Mouse (Mus musculus) kidney, embryonic 15.5 days (tissue): ENCODE results near the gene Prune1. TPM values are rescaled to one million over a fixed set of nuclear protein-coding genes. Genes with fewer than 3 reads are reported as not detected.
A peak's percentile ranks its signal among the peaks of the same experiment; 100 is the strongest.

Source experiments
- ATAC-seq: fragments of 200-750 bp; cut with Nextera tagmentation; replicated peaks from 2 replicates; pipeline ENCODE4 v1.8.0; 2017; ENCODE audit warnings: moderate TSS enrichment; ENCODE audit not compliant: low FRiP score
- H3K27ac ChIP-seq: fragments of 300-500 bp; sonication (generic); 2 replicates; pipeline ENCODE4 v1.5.1; 2015; ENCODE audit warnings: mild to moderate bottlenecking, inconsistent platforms
- H3K27me3 ChIP-seq: fragments of 300-500 bp; sonication (generic); 2 replicates; pipeline ENCODE4 v1.6.1; 2015; ENCODE audit warnings: inconsistent platforms
- H3K36me3 ChIP-seq: fragments of 300-500 bp; sonication (generic); 2 replicates; pipeline ENCODE4 v1.6.1; 2015; ENCODE audit warnings: inconsistent platforms
- H3K4me1 ChIP-seq: fragments of 300-500 bp; sonication (generic); 2 replicates; pipeline ENCODE4 v1.6.1; 2015; ENCODE audit warnings: inconsistent platforms
- H3K4me2 ChIP-seq: fragments of 300-500 bp; sonication (generic); 2 replicates; pipeline ENCODE4 v1.6.1; 2015; ENCODE audit warnings: moderate library complexity, mild to moderate bottlenecking, inconsistent platforms
- H3K4me3 ChIP-seq: fragments of 300-500 bp; sonication (generic); replicated peaks from 2 replicates; pipeline ENCODE4 v1.5.1; 2015; ENCODE audit warnings: mild to moderate bottlenecking, inconsistent platforms
- H3K9ac ChIP-seq: fragments of 300-500 bp; sonication (generic); 2 replicates; pipeline ENCODE4 v1.6.1; 2015; ENCODE audit warnings: mild to moderate bottlenecking, inconsistent platforms
- H3K9me3 ChIP-seq: fragments of 300-500 bp; sonication (generic); replicated peaks from 2 replicates; pipeline ENCODE4 v1.6.1; 2016; ENCODE audit warnings: inconsistent platforms
- WGBS: fragments of 180-500 bp; shearing (Covaris S2); methylation state at CpG from one replicate; pipeline ENCODE4 v1.1.7; 2015; ENCODE audit warnings: mixed read lengths; 5-methylcytosine and 5-hydroxymethylcytosine counted together
- polyA plus RNA-seq: library from polyadenylated mRNA; unstranded; fragments of >200 nt; fragmentation: Nextera tagmentation; extraction: Ambion mirVana; gene quantifications from 2 replicates; pipeline ENCODE4 v1.2.1, GENCODE M21; 2015

Prune1 gene
- polyA plus RNA-seq, 1 experiment from 2014 or later = 22.5 TPM

DNA sequence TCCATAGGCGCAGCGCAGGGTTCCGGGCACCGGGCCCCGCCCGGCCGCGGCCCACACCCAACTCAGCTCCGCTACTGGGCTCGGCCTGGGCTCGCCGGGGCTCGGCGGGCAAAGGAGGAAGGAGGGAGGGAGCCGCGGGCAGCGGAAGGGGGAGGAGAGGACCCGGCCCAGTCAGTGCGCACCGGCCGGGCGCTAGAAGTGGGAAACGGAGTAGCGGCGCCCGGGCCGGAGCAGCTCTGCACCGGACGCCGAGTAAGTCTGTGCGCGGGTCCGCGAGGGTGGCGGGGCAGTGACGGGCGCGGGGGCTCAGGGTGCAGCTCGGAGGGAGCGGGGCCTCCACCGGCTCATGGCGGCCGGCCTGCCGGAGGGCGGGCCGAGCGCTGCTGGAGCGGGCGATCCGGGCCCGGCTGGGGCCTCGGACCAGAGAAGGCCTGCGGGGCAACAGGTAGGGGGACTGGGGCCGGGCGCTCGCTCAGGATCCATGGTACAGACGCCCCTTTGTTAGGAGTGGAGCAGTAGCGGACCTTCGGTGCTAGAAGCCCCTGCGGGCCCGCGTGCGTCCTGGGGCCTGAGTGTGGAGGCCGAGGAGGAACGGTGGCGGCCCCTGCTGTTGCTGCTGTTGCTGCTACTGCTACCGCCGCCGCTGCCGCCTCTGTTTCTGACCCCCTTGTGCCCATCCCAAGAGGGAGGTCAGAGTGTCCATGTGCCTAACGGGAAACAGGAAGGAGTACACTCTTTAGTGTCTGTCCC lies 33.4 kb upstream of the Prune1 start:
- peaks cover 51% of the 10 kb centered on the region for H3K4me1 ChIP-seq
- H3K27me3 ChIP-seq = no peaks in the 10 kb centered on the region
- peak overlapping the region; percentile 91 for H3K27ac ChIP-seq
- peaks cover 6% of the 10 kb centered on the region for H3K36me3 ChIP-seq
- WGBS = under 1% methylated on average over 71 of the region's 71 CpGs
- peak overlapping the region; percentile 80 for H3K4me3 ChIP-seq
- no peaks in the 10 kb centered on the region for H3K9me3 ChIP-seq
- H3K4me2 ChIP-seq = peak overlapping the region; percentile 87
- H3K9ac ChIP-seq = peak overlapping the region; percentile 95
- ATAC-seq = peak; percentile 93

DNA sequence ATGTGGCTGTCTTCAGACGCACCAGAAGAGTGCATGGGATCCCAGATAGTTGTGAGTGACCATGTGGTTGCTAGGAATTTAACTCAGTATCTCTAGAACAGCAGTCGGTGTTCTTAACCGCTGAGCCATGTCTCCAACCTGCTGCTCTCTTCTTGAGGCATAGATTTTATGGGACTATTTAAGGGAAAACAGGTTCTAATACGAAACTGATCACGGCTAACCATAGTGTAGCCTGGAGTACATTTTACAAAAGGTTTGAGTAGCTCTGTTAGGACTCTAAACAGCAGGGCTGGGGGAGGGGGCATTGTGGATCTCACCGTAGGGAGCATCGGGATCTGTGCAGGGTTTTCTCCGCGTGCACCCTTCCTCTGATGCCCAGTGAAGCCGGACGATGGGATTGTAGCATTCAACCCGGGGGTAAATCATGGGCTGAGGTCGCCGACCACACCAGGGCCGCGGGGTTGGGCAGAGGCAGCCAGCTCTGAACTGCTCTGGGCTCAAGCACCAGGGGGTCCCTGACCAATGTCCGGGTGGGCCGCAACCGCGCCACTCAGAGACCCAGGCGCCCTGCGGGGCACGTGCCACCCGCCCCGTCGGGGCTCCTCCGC lies 32.7 kb upstream of the Prune1 start, which contains the start of gene Cers2:
Gene Cers2 (plus strand): TSS at position 306 of the 608 bp plus-strand sequence.
- peaks cover 51% of the 10 kb centered on the region for H3K4me1 ChIP-seq
- H3K27ac ChIP-seq = peak within 1 kb of the TSS; percentile 91
- H3K9me3 ChIP-seq = no peaks in the 10 kb centered on the region
- ATAC-seq = peak; percentile 16; the same call in 1 of the 2 replicates
- peak within 1 kb of the TSS; percentile 95 for H3K9ac ChIP-seq
- H3K4me2 ChIP-seq = peak within 1 kb of the TSS; percentile 87
- H3K36me3 ChIP-seq = no peaks in the 10 kb centered on the region
- no peaks in the 10 kb centered on the region for H3K27me3 ChIP-seq
- WGBS = 3% methylated on average over 27 of the region's 27 CpGs
- peak within 1 kb of the TSS; percentile 80 for H3K4me3 ChIP-seq

DNA sequence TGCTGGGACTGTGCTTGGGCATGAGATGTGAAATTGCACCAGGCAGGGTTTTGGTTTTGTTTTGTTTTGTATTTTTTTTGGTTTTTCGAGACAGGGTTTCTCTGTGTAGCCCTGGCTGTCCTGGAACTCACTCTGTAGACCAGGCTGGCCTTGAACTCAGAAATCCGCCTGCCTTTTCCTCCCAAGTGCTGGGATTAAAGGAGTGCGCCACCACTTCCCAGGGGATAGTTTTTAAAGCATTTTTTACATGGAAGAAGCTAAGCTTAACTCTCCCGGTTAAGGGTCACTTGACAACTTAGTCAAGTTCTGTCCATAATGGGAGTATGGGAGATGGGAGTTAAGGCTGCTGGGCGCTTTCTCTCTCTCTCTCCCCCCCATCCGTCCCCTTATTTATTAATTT lies 32.2 kb upstream of the Prune1 start:
- peak overlapping the region; percentile 80 for H3K4me3 ChIP-seq
- H3K9me3 ChIP-seq = no peaks in the 10 kb centered on the region
- peak overlapping the region; percentile 91; the same call in 1 of the 2 replicates for H3K27ac ChIP-seq
- no peaks in the 10 kb centered on the region for H3K36me3 ChIP-seq
- no peaks in the 10 kb centered on the region for H3K27me3 ChIP-seq
- H3K9ac ChIP-seq = peak overlapping the region; percentile 95; the same call in 1 of the 2 replicates
- peak overlapping the region; percentile 87 for H3K4me2 ChIP-seq
- WGBS = 71% methylated on average over 6 of the region's 6 CpGs
- no peak for ATAC-seq
- peaks cover 48% of the 10 kb centered on the region for H3K4me1 ChIP-seq

DNA sequence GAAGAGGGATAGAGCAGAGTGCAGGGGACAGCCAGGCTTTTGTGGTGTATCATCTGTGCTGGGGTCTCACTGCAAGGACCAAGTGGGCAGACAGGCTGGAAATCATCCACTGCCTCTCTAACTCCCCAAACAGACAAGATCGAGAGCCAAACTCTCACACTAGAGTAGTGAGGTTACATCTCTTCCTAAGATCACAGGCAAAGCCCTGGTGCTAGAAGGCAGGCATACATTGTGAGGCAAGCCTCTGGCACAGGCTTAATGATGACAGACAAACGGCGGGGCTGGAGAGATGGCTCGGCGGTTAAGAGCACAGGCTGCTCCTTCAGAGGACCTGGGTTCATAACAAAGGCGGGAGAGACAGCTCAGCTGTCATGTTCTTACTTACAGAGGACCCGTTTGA lies 31.6 kb upstream of the Prune1 start:
- Histone ChIP-seq H3K36me3 (no peaks in the 10 kb centered on the region), H3K4me3 (no peak overlapping the region), H3K27me3 (no peaks in the 10 kb centered on the region), H3K4me1 (peaks cover 42% of the 10 kb centered on the region), H3K9me3 (no peaks in the 10 kb centered on the region), H3K27ac (no peak overlapping the region), H3K4me2 (no peak overlapping the region), H3K9ac (no peak overlapping the region)
- 49% methylated on average over 7 of the region's 7 CpGs for WGBS
- no peak for ATAC-seq

DNA sequence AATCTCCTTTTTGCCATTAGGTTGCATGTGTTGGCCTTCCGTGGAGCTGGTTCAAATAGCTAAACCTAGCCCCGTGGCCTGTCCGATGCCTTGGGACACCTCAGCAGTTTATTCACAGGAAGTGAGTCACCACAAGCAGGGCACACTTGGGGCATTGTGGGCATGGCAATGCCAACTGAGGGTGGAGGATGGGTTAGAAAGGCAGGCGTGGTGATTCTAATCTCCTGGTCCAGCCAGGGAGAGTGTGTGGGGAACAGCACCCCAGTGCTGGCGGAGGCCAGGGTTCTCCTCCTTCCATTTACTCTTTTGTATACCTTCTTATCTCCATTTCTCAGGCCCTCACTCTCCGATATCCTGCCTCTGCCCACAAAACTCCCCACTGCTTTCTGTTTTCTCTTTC lies 30.7 kb upstream of the Prune1 start:
- H3K9me3 ChIP-seq = no peaks in the 10 kb centered on the region
- 74% methylated on average over 6 of the region's 6 CpGs for WGBS
- H3K4me2 ChIP-seq = no peak overlapping the region
- H3K36me3 ChIP-seq = no peaks in the 10 kb centered on the region
- no peak for ATAC-seq
- H3K27ac ChIP-seq = no peak overlapping the region
- H3K27me3 ChIP-seq = no peaks in the 10 kb centered on the region
- H3K9ac ChIP-seq = no peak overlapping the region
- no peak overlapping the region for H3K4me3 ChIP-seq
- H3K4me1 ChIP-seq = peaks cover 35% of the 10 kb centered on the region

DNA sequence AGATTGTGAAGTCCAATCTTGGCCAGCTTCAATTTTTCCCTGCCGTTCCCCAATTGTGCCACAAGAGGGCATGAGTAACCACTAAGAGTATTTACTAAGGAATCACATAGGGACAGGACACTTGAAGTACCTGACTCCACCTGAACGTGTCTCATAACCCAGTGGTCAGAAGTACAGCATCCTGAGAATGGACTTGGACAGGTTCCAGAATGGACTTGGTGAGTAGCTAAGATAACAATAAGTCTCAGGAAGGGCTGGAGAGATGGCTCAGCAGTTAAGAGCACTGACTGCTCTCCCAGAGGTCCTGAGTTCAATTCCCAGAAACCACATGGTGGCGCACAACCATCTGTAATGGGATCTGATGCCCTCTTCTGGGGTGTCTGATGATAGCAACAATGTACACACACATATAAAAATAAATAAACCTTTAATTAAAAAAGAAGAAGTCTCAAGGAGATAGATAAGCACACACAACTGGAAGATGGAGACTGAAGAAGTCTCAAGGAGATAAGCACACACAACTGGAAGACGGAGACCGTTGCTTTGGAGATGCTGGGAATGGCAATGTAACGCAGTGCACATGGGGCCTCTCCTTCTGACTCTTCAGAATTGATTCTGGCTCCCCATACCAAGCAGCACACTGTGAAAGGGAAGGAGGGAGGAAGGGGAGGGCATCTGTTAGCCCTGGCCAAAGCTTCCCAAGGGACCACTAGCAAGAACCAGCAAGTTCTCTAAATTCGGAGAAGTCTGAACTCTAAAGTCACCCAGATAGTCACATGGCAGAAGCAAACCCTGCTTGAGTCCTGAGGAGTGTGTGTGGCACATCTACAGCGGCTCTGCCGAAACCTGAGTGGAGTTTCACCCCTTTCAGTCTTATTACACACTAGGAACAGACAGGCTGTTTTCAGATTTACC lies 29.3 kb upstream of the Prune1 start:
- no peak for ATAC-seq
- Histone ChIP-seq H3K27ac (no peak overlapping the region), H3K4me1 (peaks cover 33% of the 10 kb centered on the region), H3K9me3 (no peaks in the 10 kb centered on the region), H3K9ac (no peak overlapping the region), H3K27me3 (no peaks in the 10 kb centered on the region), H3K4me2 (no peak overlapping the region), H3K4me3 (no peak overlapping the region), H3K36me3 (no peaks in the 10 kb centered on the region)
- 67% methylated on average over 9 of the region's 9 CpGs for WGBS

DNA sequence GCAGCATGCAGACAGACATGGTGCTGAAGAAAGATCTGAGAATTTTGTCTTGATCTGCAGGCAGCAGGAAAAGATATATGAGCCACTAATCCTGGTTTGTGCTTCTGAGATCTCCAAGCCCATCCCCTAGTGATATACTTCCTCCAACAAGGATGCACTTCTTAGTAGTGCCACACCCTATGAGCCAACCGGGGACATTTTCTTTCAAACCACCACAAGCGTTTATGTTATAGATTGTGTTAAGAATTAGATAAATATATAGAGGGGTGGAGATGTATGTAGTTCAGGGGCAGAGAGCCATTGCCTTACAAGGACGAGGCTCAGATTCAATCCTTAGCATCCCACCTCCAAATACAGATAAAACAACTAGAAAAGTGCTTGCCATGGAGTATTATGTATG lies 28.6 kb upstream of the Prune1 start:
- no peak for ATAC-seq
- no peak overlapping the region for H3K4me3 ChIP-seq
- H3K27me3 ChIP-seq = no peaks in the 10 kb centered on the region
- no peak overlapping the region for H3K9ac ChIP-seq
- no peaks in the 10 kb centered on the region for H3K36me3 ChIP-seq
- H3K27ac ChIP-seq = no peak overlapping the region
- peaks cover 26% of the 10 kb centered on the region for H3K4me1 ChIP-seq
- H3K4me2 ChIP-seq = no peak overlapping the region
- WGBS = 75% methylated on average over 3 of the region's 3 CpGs
- no peaks in the 10 kb centered on the region for H3K9me3 ChIP-seq

DNA sequence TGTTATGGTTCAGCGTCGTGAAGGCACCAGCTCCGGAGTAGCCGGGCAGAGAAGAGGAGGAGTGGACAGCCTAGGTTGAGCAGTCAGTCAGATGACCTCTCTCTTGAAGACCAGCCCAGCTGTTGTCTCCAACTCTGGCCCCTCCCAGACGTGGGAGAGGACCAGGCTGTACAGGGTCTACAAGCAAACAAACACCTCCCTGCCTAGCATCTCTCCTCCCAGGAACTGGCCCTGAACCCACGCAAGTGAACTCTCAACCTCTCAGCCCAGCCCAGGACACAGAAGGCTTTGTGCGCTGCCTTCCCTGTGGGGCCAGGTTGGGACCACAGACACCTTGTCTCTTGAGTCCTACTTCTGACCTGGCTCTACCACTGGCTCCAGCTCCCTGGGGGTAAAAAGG lies 25.2 kb upstream of the Prune1 start, which contains the start of gene Anxa9:
Gene Anxa9 (minus strand): TSS at position 77 of the 400 bp plus-strand sequence.
- peak; percentile 73 for ATAC-seq
- Histone ChIP-seq H3K9me3 (no peaks in the 10 kb centered on the region), H3K4me3 (peak within 1 kb of the TSS; percentile 2; the same call in 1 of the 2 replicates), H3K27me3 (no peaks in the 10 kb centered on the region), H3K4me1 (peaks cover 9% of the 10 kb centered on the region), H3K9ac (no peak within 1 kb of the TSS), H3K4me2 (peak within 1 kb of the TSS; percentile 16; the same call in 1 of the 2 replicates), H3K27ac (peak within 1 kb of the TSS; percentile 84), H3K36me3 (no peaks in the 10 kb centered on the region)
- 55% methylated on average over 7 of the region's 7 CpGs for WGBS

DNA sequence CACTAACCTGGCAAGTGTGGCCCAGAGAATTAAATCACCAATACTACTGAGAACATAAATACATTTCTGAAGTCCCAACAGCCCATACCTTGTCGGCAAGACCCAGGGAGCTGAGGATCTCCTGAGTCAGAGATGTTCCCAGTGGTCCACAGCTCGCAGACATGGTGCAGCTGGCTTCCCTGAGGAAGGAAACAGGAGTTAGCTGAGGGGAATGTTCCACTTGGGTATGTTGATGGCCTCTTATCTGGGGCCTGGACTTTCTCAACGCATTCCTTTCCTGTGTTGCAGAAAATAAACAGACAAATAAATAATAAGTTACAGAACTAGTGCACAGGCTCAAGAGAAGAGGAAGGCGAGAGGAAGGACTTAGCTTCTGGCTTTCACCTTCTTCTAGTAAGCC lies 24.4 kb upstream of the Prune1 start:
- peak overlapping the region; percentile 16; the same call in 1 of the 2 replicates for H3K4me2 ChIP-seq
- H3K27me3 ChIP-seq = no peaks in the 10 kb centered on the region
- no peaks in the 10 kb centered on the region for H3K36me3 ChIP-seq
- H3K4me3 ChIP-seq = 0 out of 2 replicates have a peak overlapping the region, but pooled peaks have one; percentile 2
- no peak for ATAC-seq
- peaks cover 9% of the 10 kb centered on the region for H3K4me1 ChIP-seq
- H3K9me3 ChIP-seq = no peaks in the 10 kb centered on the region
- no peak overlapping the region for H3K9ac ChIP-seq
- H3K27ac ChIP-seq = peak overlapping the region; percentile 73; the same call in 1 of the 2 replicates
- 82% methylated on average over 4 of the region's 4 CpGs for WGBS

DNA sequence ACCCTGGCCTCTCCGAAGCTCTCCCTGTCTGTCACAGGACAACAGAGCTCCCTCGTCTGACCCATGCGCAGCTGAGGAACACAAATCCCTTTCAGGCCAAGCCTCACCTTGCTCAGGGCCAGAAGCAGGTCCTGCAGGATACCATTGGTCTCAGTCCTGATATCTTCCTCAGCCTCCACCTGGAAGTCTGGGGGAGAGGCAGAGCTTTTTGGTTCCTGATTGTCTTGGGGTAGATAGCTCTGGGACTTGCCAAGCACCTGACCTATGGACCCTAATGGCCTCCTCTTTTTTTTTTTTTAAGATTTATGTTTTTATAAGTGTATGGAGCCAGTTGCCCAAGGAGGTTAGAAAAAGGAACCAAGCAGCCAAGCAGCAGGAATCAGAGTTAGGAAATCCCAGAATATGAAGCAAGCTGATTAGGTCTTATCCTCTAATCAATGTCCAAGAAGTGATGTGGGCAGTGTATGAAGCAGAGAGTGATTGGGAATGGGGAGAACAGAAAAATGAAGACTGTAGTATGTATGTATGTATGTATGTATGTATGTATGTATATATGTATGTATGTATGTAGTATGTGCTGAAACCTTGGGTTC lies 19.4 kb upstream of the Prune1 start:
- Histone ChIP-seq H3K27me3 (no peaks in the 10 kb centered on the region), H3K27ac (no peak overlapping the region), H3K4me2 (no peak overlapping the region), H3K4me3 (no peak overlapping the region), H3K36me3 (peaks cover 13% of the 10 kb centered on the region; the same call in 1 of the 2 replicates), H3K9me3 (no peaks in the 10 kb centered on the region), H3K4me1 (peaks cover 7% of the 10 kb centered on the region; the same call in 1 of the 2 replicates), H3K9ac (no peak overlapping the region)
- 85% methylated on average over 3 of the region's 3 CpGs for WGBS
- no peak for ATAC-seq

DNA sequence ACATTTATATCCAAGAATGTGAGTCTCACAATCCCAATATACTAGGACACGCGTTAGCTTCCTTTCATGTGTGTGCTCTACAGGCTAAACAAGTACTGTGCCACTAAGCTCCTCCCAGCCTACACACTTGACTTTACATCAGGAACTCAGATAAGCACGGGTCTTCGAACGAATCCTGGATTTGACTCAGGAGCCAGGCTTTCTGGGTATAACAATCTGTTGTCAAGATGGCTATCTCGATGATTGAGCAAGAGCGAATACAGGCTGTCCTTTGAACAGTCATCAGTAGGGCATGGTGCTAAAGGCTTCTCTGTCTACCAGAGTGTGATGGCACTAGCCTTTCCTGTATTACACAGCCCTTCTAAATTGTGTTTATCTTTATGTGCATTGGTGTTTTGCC lies 16.1 kb upstream of the Prune1 start:
- H3K4me3 ChIP-seq = no peak overlapping the region
- no peak overlapping the region for H3K9ac ChIP-seq
- H3K4me2 ChIP-seq = no peak overlapping the region
- ATAC-seq = no peak
- 85% methylated on average over 7 of the region's 7 CpGs for WGBS
- peaks cover 15% of the 10 kb centered on the region; the same call in 1 of the 2 replicates for H3K4me1 ChIP-seq
- no peaks in the 10 kb centered on the region for H3K27me3 ChIP-seq
- no peaks in the 10 kb centered on the region for H3K9me3 ChIP-seq
- H3K27ac ChIP-seq = no peak overlapping the region
- H3K36me3 ChIP-seq = peaks cover 37% of the 10 kb centered on the region
